Comparison of ENCODE assay signal across 20 mouse cellular contexts in genomic region chr19:41379195-41379594, GRCm38 (mm10). TPM values are rescaled to one million over a fixed set of nuclear protein-coding genes. Genes with fewer than 3 reads are reported as not detected.
DNase-seq lines count a peak whose midpoint lies in the region; ATAC-seq and TF ChIP-seq lines count a peak whose summit lies in the region.
"Had no signal": no experiment of that assay in that cellular context is flagged by ENCODE, and none has a peak within 500 bp of the region (broad histone marks: within the 10 kb centered on the region; RNA-seq: fewer than 3 reads in every experiment).

No protein-coding gene starts in this region.

- H3K36me3 ChIP-seq in lung, postnatal 0 days (ENCODE audit: insufficient read depth, low read length), result no peaks in the 10 kb centered on the region
- H3K36me3 ChIP-seq: embryonic facial prominence, embryonic 13.5 days; embryonic facial prominence, embryonic 15.5 days; forebrain, embryonic 15.5 days had no signal

- no peak overlapping the region for H3K4me2 ChIP-seq in lung, postnatal 0 days (replicated peaks; ENCODE audit: low read depth, low read length)
- H3K4me2 ChIP-seq: embryonic facial prominence, embryonic 13.5 days; embryonic facial prominence, embryonic 15.5 days; forebrain, embryonic 13.5 days; forebrain, embryonic 15.5 days had no signal

- peak; percentile 71 for ATAC-seq in lung, postnatal 0 days
- no peak for ATAC-seq in erythroid progenitor cell, adult 5-6 weeks (replicated peaks; ENCODE audit: low FRiP score, poor library complexity, severe bottlenecking)
- ATAC-seq: forebrain, embryonic 13.5 days; forebrain, embryonic 15.5 days; forebrain, postnatal 0 days had no signal

- no peak for TF ChIP-seq POLR2A in lung, adult 2 months (IDR thresholded peaks at IDR 0.05; ENCODE audit: borderline replicate concordance, extremely low read depth, low read depth, low read length)

- no peak for TF ChIP-seq CTCF in lung, postnatal 0 days (IDR thresholded peaks at IDR 0.05)
- no peak for TF ChIP-seq CTCF in lung, adult 2 months (IDR thresholded peaks at IDR 0.05; ENCODE audit: insufficient read depth, low read length)

- no peaks in the 10 kb centered on the region for H3K27me3 ChIP-seq in lung, postnatal 0 days (replicated peaks; ENCODE audit: insufficient read depth, low read length)
- H3K27me3 ChIP-seq: forebrain, embryonic 13.5 days; forebrain, embryonic 15.5 days had no signal

- DNase-seq in cerebellum, postnatal 14 days, result peak; percentile 31 to 46
- DNase-seq in cerebellum, postnatal 36 days, result no peak
- DNase-seq in lung, postnatal 0 days (ENCODE audit: low spot score), result peak; percentile 55
- DNase-seq in lung, adult 2 months, result no peak
- DNase-seq in lung, postnatal 36 days, result peak; percentile 61
- DNase-seq: adrenal gland, adult 2 months; adrenal gland, postnatal 10 days; adrenal gland, postnatal 25 days; cerebellum, adult 11 months; cerebellum, adult 18-20 months; cerebellum, adult 8-10 months; cerebellum, postnatal 25 days; embryo, embryonic 11 days; forebrain, postnatal 0 days had no signal

- H3K9ac ChIP-seq in lung, postnatal 0 days (replicated peaks; ENCODE audit: low read depth), result no peak overlapping the region
- H3K9ac ChIP-seq: embryonic facial prominence, embryonic 13.5 days; embryonic facial prominence, embryonic 15.5 days; forebrain, embryonic 13.5 days; forebrain, embryonic 15.5 days; forebrain, postnatal 0 days had no signal

- no peak overlapping the region for H3K27ac ChIP-seq in lung, postnatal 0 days (ENCODE audit: low read length)
- H3K27ac ChIP-seq: embryonic facial prominence, embryonic 13.5 days; embryonic facial prominence, embryonic 15.5 days; forebrain, embryonic 13.5 days; forebrain, embryonic 15.5 days had no signal

- no peak overlapping the region for H3K4me3 ChIP-seq in lung, postnatal 0 days (ENCODE audit: low read depth, low read length)
- no peak overlapping the region for H3K4me3 ChIP-seq in lung, adult 2 months (replicated peaks; ENCODE audit: extremely low read depth, low read depth, low read length)
- H3K4me3 ChIP-seq: embryonic facial prominence, embryonic 13.5 days; embryonic facial prominence, embryonic 15.5 days; erythroblast, embryonic 14.5 days; forebrain, embryonic 13.5 days; forebrain, embryonic 15.5 days had no signal

- WGBS in lung, postnatal 0 days, result 66% methylated on average over 3 of the region's 3 CpGs
- 74% methylated on average over 3 of the region's 3 CpGs for WGBS in lung, adult 2 months

- no peaks in the 10 kb centered on the region for H3K4me1 ChIP-seq in lung, postnatal 0 days (ENCODE audit: insufficient read depth, low read depth, low read length)
- H3K4me1 ChIP-seq in lung, adult 2 months (ENCODE audit: control insufficient read depth, insufficient read depth, low read length), result no peaks in the 10 kb centered on the region; the same call in 1 of the 2 replicates
- H3K4me1 ChIP-seq: forebrain, embryonic 13.5 days; forebrain, embryonic 15.5 days had no signal

- TF ChIP-seq EP300 in lung, postnatal 0 days (IDR thresholded peaks at IDR 0.05), result no peak

- no peaks in the 10 kb centered on the region for H3K9me3 ChIP-seq in lung, postnatal 0 days (ENCODE audit: low read length)
- H3K9me3 ChIP-seq: embryonic facial prominence, embryonic 13.5 days; embryonic facial prominence, embryonic 15.5 days; forebrain, embryonic 13.5 days; forebrain, embryonic 15.5 days had no signal

RNA-seq across cellular contexts. Expression of gene Pik3ap1, which starts 5.7 kb away (rescaled TPM):
- 8.6 and 9.0 TPM in 2 replicates for polyA plus RNA-seq in lung, postnatal 0 days (2015; fragmentation: Nextera tagmentation; extraction: Ambion mirVana)
- 20.2 and 25.9 TPM in 2 replicates for polyA plus RNA-seq in lung, adult 2 months (2012; rRNA removed)
- 13.8 and 15.9 TPM in 2 replicates for total RNA-seq in erythroid progenitor cell, adult 5-6 weeks (2015; ENCODE audit: low replicate concordance)
- 9.6 and 11.8 TPM in 2 replicates for total RNA-seq in erythroid progenitor cell, adult 5-6 weeks (2017; ENCODE audit: low replicate concordance)

Comparison
In these comparisons a context has a peak if more than half of its experiments do, and no peak if none do; other contexts are left out.
1. DNase-seq: peak in cerebellum, postnatal 14 days (2 of 2), lung, postnatal 0 days (single experiment) and lung, postnatal 36 days (single experiment); none in cerebellum, postnatal 36 days (0 of 2) and lung, adult 2 months (single experiment).